Comparison of ENCODE assay signal across 8 mouse cellular contexts in genomic region chr9:76660848-76661247, GRCm38 (mm10).
DNase-seq lines count a peak whose midpoint lies in the region; ATAC-seq and TF ChIP-seq lines count a peak whose summit lies in the region.

No protein-coding gene starts in this region.

- 0 out of 2 replicates have a peak, but pooled peaks have one; percentile 49 for ATAC-seq in hindbrain, postnatal 0 days

- TF ChIP-seq POLR2A in embryonic fibroblast, embryonic 13.5 days (IDR thresholded peaks at IDR 0.05; ENCODE audit: low read depth, low read length): no peak
- no peak for TF ChIP-seq POLR2A in small intestine, adult 2 months (IDR thresholded peaks at IDR 0.05; ENCODE audit: low read depth, low read length)

- no peaks in the 10 kb centered on the region for H3K4me1 ChIP-seq in embryonic fibroblast, embryonic 13.5 days (ENCODE audit: control insufficient read depth, insufficient read depth, low read length)
- no peaks in the 10 kb centered on the region for H3K4me1 ChIP-seq in hindbrain, postnatal 0 days (ENCODE audit: insufficient read depth, low read length)
- H3K4me1 ChIP-seq in small intestine, adult 2 months (ENCODE audit: control insufficient read depth, insufficient read depth, insufficient read length, low read length): no peaks in the 10 kb centered on the region

- H3K4me2 ChIP-seq in hindbrain, postnatal 0 days (ENCODE audit: low read depth, low read length): no peak overlapping the region

- no peaks in the 10 kb centered on the region for H3K27me3 ChIP-seq in hindbrain, postnatal 0 days (ENCODE audit: insufficient read depth, low read length)
- H3K27me3 ChIP-seq in small intestine, adult 2 months (ENCODE audit: control insufficient read depth, insufficient read depth, low read length): no peaks in the 10 kb centered on the region

- no peaks in the 10 kb centered on the region for H3K9me3 ChIP-seq in hindbrain, postnatal 0 days (ENCODE audit: low read length)

- 26% methylated on average over 3 of the region's 3 CpGs for WGBS in hindbrain, postnatal 0 days
- 6% methylated on average over 3 of the region's 3 CpGs for WGBS in small intestine, adult 2 months

- no peak overlapping the region for H3K4me3 ChIP-seq in embryonic fibroblast, embryonic 13.5 days (ENCODE audit: insufficient read depth, low read length)
- H3K4me3 ChIP-seq in hindbrain, postnatal 0 days (ENCODE audit: low read length): no peak overlapping the region
- no peak overlapping the region for H3K4me3 ChIP-seq in small intestine, adult 2 months (ENCODE audit: low read depth, low read length)

- no peaks in the 10 kb centered on the region for H3K36me3 ChIP-seq in hindbrain, postnatal 0 days (ENCODE audit: insufficient read depth, low read length)
- no peaks in the 10 kb centered on the region for H3K36me3 ChIP-seq in small intestine, adult 2 months (ENCODE audit: control insufficient read depth, insufficient read depth, low read length)

- DNase-seq in gastrocnemius, adult 18-20 months (ENCODE audit: low spot score): peak; percentile 5
- DNase-seq in gastrocnemius, adult 8-10 months (ENCODE audit: low spot score in 2 of 2): no peak
- DNase-seq in adrenal gland, postnatal 10 days: peak; percentile 72
- DNase-seq in hindbrain, postnatal 0 days (ENCODE audit: low spot score): peak; percentile 74
- peak; percentile 27 for DNase-seq in left cerebral cortex, adult 11 months (ENCODE audit: low spot score)
- peak; percentile 89 for DNase-seq in lung, postnatal 36 days

- H3K27ac ChIP-seq in embryonic fibroblast, embryonic 13.5 days (ENCODE audit: insufficient read depth, low read length): no peak overlapping the region
- no peak overlapping the region for H3K27ac ChIP-seq in hindbrain, postnatal 0 days
- H3K27ac ChIP-seq in small intestine, adult 2 months (ENCODE audit: insufficient read depth, low read depth, low read length): no peak overlapping the region

- no peak overlapping the region for H3K9ac ChIP-seq in hindbrain, postnatal 0 days (replicated peaks; ENCODE audit: low read length)

- peak; percentile 40; the same call in 1 of the 2 replicates for TF ChIP-seq CTCF in embryonic fibroblast, embryonic 13.5 days (IDR thresholded peaks at IDR 0.05; ENCODE audit: borderline replicate concordance, insufficient read depth, low read length)
- peak; percentile 66 for TF ChIP-seq CTCF in hindbrain, postnatal 0 days (IDR thresholded peaks at IDR 0.05; ENCODE audit: low read depth)
- peak; percentile 49; the same call in 1 of the 2 replicates for TF ChIP-seq CTCF in small intestine, adult 2 months (IDR thresholded peaks at IDR 0.05; ENCODE audit: extremely low read depth, insufficient read length, insufficient replicate concordance, low read depth, low read length)

Comparison
In these comparisons a context has a peak if more than half of its experiments do, and no peak if none do; other contexts are left out.
1. DNase-seq: peak in gastrocnemius, adult 18-20 months (single experiment), adrenal gland, postnatal 10 days (single experiment), hindbrain, postnatal 0 days (single experiment), left cerebral cortex, adult 11 months (single experiment) and lung, postnatal 36 days (single experiment); none in gastrocnemius, adult 8-10 months (0 of 2).
2. Peak in every context shown above with its lines, with median percentiles within 50 percentile points of each other: CTCF ChIP-seq.